Mouse (Mus musculus): ENCODE results near the gene Csde1.

The Csde1 gene

GRCm38 (mm10) chr3:103020249-103020942 lies at the start of gene Csde1:
TSS of gene Csde1 (plus strand) at chr3:103020426.
- in situ Hi-C loops (cut with MboI; ENCODE audit: unreplicated experiment in 2 of 2), result loop anchor here (25.0 kb wide), 3 partner anchors 767 to 1758 kb away; partner anchors contain the start of genes Cd2 (in 1 of the 2) and Hipk1 (in 1 of the 2)

GRCm38 (mm10) chr3:102970508-102970907 lies 49.7 kb upstream of the Csde1 start:
- in situ Hi-C loops (cut with MboI; ENCODE audit: unreplicated experiment in 2 of 2), result no loop called here

- in situ Hi-C loops (cut with MboI; ENCODE audit: unreplicated experiment in 2 of 2), result no loop called here
These were observed 43.3 kb upstream of the Csde1 start for GRCm38 (mm10) chr3:102976906-102977305.

- in situ Hi-C loops (cut with MboI; ENCODE audit: unreplicated experiment in 2 of 2), result no loop called here
These were observed 40.5 kb upstream of the Csde1 start for GRCm38 (mm10) chr3:102979550-102980348.

- in situ Hi-C loops (cut with MboI; ENCODE audit: unreplicated experiment in 2 of 2), result no loop called here
These were observed 39.9 kb upstream of the Csde1 start for GRCm38 (mm10) chr3:102980349-102980736.

GRCm38 (mm10) chr3:102991041-102991440 lies 29.2 kb upstream of the Csde1 start:
- in situ Hi-C loops (cut with MboI; ENCODE audit: unreplicated experiment in 2 of 2), result no loop called here

GRCm38 (mm10) chr3:102992936-102993335 lies 27.3 kb upstream of the Csde1 start:
- in situ Hi-C loops (cut with MboI; ENCODE audit: unreplicated experiment in 2 of 2), result no loop called here

- in situ Hi-C loops (cut with MboI; ENCODE audit: unreplicated experiment in 2 of 2), result no loop called here
These were observed 25.0 kb upstream of the Csde1 start for GRCm38 (mm10) chr3:102995233-102995604.

- in situ Hi-C loops (cut with MboI; ENCODE audit: unreplicated experiment in 2 of 2), result no loop called here
These were observed 24.5 kb upstream of the Csde1 start, which contains the start of gene Sike1 for GRCm38 (mm10) chr3:102995605-102996321. TSS of gene Sike1 (plus strand) at chr3:102995708.

GRCm38 (mm10) chr3:102997036-102997435 lies 23.2 kb upstream of the Csde1 start:
- in situ Hi-C loops (cut with MboI; ENCODE audit: unreplicated experiment in 2 of 2), result no loop called here

- in situ Hi-C loops (cut with MboI; ENCODE audit: unreplicated experiment in 2 of 2), result no loop called here
These were observed 22.6 kb upstream of the Csde1 start for GRCm38 (mm10) chr3:102997591-102997990.

- in situ Hi-C loops (cut with MboI; ENCODE audit: unreplicated experiment in 2 of 2), result loop anchor here (25.0 kb wide), 3 partner anchors 786 to 1739 kb away; partner anchors contain the start of genes Cd2 (in 1 of the 2) and Hipk1 (in 1 of the 2)
These were observed 18.6 kb upstream of the Csde1 start for GRCm38 (mm10) chr3:103001595-103001994.

GRCm38 (mm10) chr3:103017350-103017749 lies 2.9 kb upstream of the Csde1 start:
- in situ Hi-C loops (cut with MboI; ENCODE audit: unreplicated experiment in 2 of 2), result loop anchor here (25.0 kb wide), 3 partner anchors 770 to 1755 kb away; partner anchors contain the start of genes Cd2 (in 1 of the 2) and Hipk1 (in 1 of the 2)

GRCm38 (mm10) chr3:103019462-103019861 lies 764 bp upstream of the Csde1 start:
- in situ Hi-C loops (cut with MboI; ENCODE audit: unreplicated experiment in 2 of 2), result loop anchor here (25.0 kb wide), 3 partner anchors 768 to 1757 kb away; partner anchors contain the start of genes Cd2 (in 1 of the 2) and Hipk1 (in 1 of the 2)

GRCm38 (mm10) chr3:103020943-103021638 lies 865 bp downstream of the Csde1 start:
- in situ Hi-C loops (cut with MboI; ENCODE audit: unreplicated experiment in 2 of 2), result loop anchor here (25.0 kb wide), 3 partner anchors 766 to 1759 kb away; partner anchors contain the start of genes Cd2 (in 1 of the 2) and Hipk1 (in 1 of the 2)

GRCm38 (mm10) chr3:103026174-103026573 lies 5.9 kb downstream of the Csde1 start:
- in situ Hi-C loops (cut with MboI; ENCODE audit: unreplicated experiment in 2 of 2), result loop anchor here in 1 of 2 experiments (25.0 kb wide), 3 partner anchors 711 to 1811 kb away; partner anchors contain the start of genes Gm10964 and Olfml3

GRCm38 (mm10) chr3:103040285-103040684 lies 20.1 kb downstream of the Csde1 start:
- in situ Hi-C loops (cut with MboI; ENCODE audit: unreplicated experiment in 2 of 2), result loop anchor here in 1 of 2 experiments (25.0 kb wide), 3 partner anchors 697 to 1797 kb away; partner anchors contain the start of genes Gm10964 and Olfml3

GRCm38 (mm10) chr3:103040861-103041379 lies 20.7 kb downstream of the Csde1 start:
- in situ Hi-C loops (cut with MboI; ENCODE audit: unreplicated experiment in 2 of 2), result loop anchor here in 1 of 2 experiments (25.0 kb wide), 3 partner anchors 696 to 1796 kb away; partner anchors contain the start of genes Gm10964 and Olfml3

- in situ Hi-C loops (cut with MboI; ENCODE audit: unreplicated experiment in 2 of 2), result loop anchor here (25.0 kb wide), 2 partner anchors 306 to 331 kb away; no protein-coding TSS in a partner anchor
These were observed 35.9 kb downstream of the Csde1 start for GRCm38 (mm10) chr3:103056016-103056595.
